Mouse (Mus musculus) stomach, embryonic 15.5 days (tissue): ENCODE data around the gene Hs6st3. TPM values are rescaled to one million over a fixed set of nuclear protein-coding genes. Genes with fewer than 3 reads are reported as not detected.

Experiments used
- ATAC-seq: fragments of 200-750 bp; cut with Nextera tagmentation; 2 replicates; pipeline ENCODE4 v1.8.0; 2017; ENCODE audit warnings: low read depth, moderate number of reproducible peaks, moderate TSS enrichment; ENCODE audit not compliant: insufficient read depth, low FRiP score
- H3K27ac ChIP-seq: fragments of 300-500 bp; sonication (generic); 2 replicates; pipeline ENCODE4 v1.5.1; 2015; ENCODE audit warnings: mild to moderate bottlenecking, inconsistent platforms
- H3K27me3 ChIP-seq: fragments of 300-500 bp; sonication (generic); replicated peaks from 2 replicates; pipeline ENCODE4 v1.6.1; 2015; ENCODE audit warnings: inconsistent platforms
- H3K36me3 ChIP-seq: fragments of 300-500 bp; sonication (generic); 2 replicates; pipeline ENCODE4 v1.6.1; 2015; ENCODE audit warnings: inconsistent platforms
- H3K4me1 ChIP-seq: fragments of 300-500 bp; sonication (generic); 2 replicates; pipeline ENCODE4 v1.6.1; 2015; ENCODE audit warnings: inconsistent platforms
- H3K4me2 ChIP-seq: fragments of 300-500 bp; sonication (generic); 2 replicates; pipeline ENCODE4 v1.6.1; 2015; ENCODE audit warnings: mild to moderate bottlenecking, inconsistent platforms
- H3K4me3 ChIP-seq: fragments of 300-500 bp; sonication (generic); replicated peaks from 2 replicates; pipeline ENCODE4 v1.5.1; 2015; ENCODE audit warnings: inconsistent platforms
- H3K9ac ChIP-seq: fragments of 300-500 bp; sonication (generic); 2 replicates; pipeline ENCODE4 v1.6.1; 2015; ENCODE audit warnings: inconsistent platforms
- H3K9me3 ChIP-seq: fragments of 300-500 bp; sonication (generic); 2 replicates; pipeline ENCODE4 v1.6.1; 2016; ENCODE audit warnings: inconsistent platforms
- WGBS: fragments of 180-500 bp; shearing (Covaris S2); methylation state at CpG from one replicate; pipeline ENCODE4 v1.1.7; 2015; 5-methylcytosine and 5-hydroxymethylcytosine counted together
- polyA plus RNA-seq: library from polyadenylated mRNA; unstranded; fragments of >200 nt; fragmentation: Nextera tagmentation; extraction: Ambion mirVana; gene quantifications from 2 replicates; pipeline ENCODE4 v1.2.1, GENCODE M21; 2015

The Hs6st3 gene
- polyA plus RNA-seq, 1 experiment from 2014 or later, result 0.19 TPM

DNA sequence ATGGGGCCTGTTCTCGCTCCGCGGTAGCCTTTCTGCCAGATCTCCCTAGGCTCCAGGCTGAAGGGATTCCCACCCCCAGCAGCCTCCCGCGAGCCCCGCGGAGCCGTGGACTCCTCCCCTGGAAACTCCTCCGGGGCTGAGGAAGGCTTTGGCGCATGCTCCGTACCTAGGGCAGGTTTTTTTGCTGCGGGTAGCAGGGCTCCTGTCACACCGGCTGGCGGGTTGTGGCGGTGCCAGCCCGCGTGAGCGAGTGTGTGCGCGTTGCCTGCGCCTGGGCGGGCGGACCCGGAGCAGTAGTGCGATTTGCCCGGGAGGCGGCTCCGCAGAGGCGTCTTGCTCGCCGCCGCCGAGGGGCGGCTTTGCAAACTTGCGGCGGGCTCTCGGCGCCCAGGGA is 632 bp upstream of the Hs6st3 start:
- no peaks in the 10 kb centered on the region for H3K9me3 ChIP-seq
- H3K27me3 ChIP-seq, result peaks cover 33% of the 10 kb centered on the region
- H3K27ac ChIP-seq, result no peak overlapping the region
- H3K4me2 ChIP-seq, result peak overlapping the region; percentile 99
- H3K4me1 ChIP-seq, result peaks cover 10% of the 10 kb centered on the region; the same call in 1 of the 2 replicates
- peak overlapping the region; percentile 9; the same call in 1 of the 2 replicates for H3K9ac ChIP-seq
- peak; percentile 71 for ATAC-seq
- WGBS, result under 1% methylated on average over 38 of the region's 38 CpGs
- H3K4me3 ChIP-seq, result peak overlapping the region; percentile 61
- no peaks in the 10 kb centered on the region for H3K36me3 ChIP-seq

DNA sequence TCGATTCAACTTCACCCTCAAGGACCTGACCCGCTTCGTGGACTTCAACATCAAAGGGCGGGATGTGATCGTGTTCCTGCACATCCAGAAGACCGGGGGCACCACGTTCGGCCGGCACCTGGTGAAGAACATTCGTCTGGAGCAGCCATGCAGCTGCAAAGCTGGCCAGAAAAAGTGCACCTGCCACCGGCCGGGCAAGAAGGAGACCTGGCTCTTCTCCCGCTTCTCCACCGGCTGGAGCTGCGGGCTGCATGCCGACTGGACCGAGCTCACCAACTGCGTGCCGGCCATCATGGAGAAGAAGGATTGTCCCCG is 602 bp downstream of the Hs6st3 start:
- no peak overlapping the region for H3K27ac ChIP-seq

DNA sequence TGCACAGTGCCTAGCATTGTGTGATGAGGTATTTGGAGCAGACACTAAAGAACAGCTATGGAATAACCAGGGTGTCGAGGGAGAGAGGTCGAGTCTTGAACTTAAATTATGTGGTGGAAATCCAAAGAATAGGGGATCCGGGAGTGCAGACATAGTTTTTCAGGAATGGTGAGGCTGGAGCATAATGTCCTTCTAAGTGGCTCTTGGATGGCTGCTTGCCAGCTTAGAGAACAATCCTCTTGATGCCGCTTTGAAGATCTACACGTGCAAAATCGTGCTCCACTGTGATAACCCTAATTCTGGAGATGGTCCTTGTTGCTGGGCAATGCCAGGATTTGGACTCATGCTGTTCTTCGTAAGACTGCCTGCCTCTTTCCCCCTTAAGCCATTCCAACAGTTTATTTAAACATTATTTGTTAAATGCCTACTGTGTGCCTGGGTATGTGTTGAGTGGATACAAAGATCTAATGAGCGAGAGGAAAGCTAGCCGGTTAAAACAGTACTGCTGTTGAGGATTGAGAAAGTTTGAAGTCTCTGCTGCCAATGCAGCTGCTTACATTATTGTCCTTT is 1.3 kb downstream of the Hs6st3 start:
- Histone ChIP-seq H3K27ac (no peak overlapping the region), H3K9ac (no peak overlapping the region), H3K4me1 (peaks cover 10% of the 10 kb centered on the region; the same call in 1 of the 2 replicates), H3K9me3 (no peaks in the 10 kb centered on the region), H3K27me3 (peaks cover 33% of the 10 kb centered on the region), H3K4me2 (peak overlapping the region; percentile 99), H3K36me3 (no peaks in the 10 kb centered on the region), H3K4me3 (peak overlapping the region; percentile 61; the same call in 1 of the 2 replicates)
- 46% methylated on average over 9 of the region's 9 CpGs for WGBS
- ATAC-seq, result no peak

More for the DNA sequence above, 602 bp downstream of the Hs6st3 start:
- H3K4me1 ChIP-seq, result peaks cover 10% of the 10 kb centered on the region; the same call in 1 of the 2 replicates
- H3K4me2 ChIP-seq, result peak overlapping the region; percentile 99
- peaks cover 33% of the 10 kb centered on the region for H3K27me3 ChIP-seq
- WGBS, result 1% methylated on average over 20 of the region's 20 CpGs
- ATAC-seq, result no peak
- H3K9me3 ChIP-seq, result no peaks in the 10 kb centered on the region
- no peak overlapping the region for H3K9ac ChIP-seq
- peak overlapping the region; percentile 61 for H3K4me3 ChIP-seq
- H3K36me3 ChIP-seq, result no peaks in the 10 kb centered on the region

DNA sequence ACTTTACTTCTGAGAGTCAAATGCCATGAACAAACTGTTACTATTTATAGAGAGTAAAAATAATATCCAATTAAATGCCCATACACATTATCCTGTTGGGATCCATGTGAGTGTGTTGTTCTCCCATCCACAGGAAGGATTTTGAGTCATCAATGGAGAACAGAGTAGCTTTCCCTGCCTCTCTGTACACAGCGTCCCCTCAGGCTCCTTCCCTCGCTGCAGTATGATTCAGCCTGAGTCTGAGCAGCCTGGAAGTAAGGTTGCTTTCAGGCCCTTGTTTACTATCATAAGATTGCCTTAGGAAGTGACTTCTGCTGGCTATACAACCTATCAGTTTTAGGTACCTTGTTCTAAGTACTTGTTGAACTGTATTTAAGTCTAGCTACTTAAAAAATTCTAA is 14.9 kb downstream of the Hs6st3 start:
- ATAC-seq, result no peak
- H3K27ac ChIP-seq, result no peak overlapping the region
- no peaks in the 10 kb centered on the region for H3K4me1 ChIP-seq
- H3K4me2 ChIP-seq, result no peak overlapping the region
- H3K4me3 ChIP-seq, result no peak overlapping the region
- WGBS, result 64% methylated on average over 2 of the region's 2 CpGs
- H3K36me3 ChIP-seq, result no peaks in the 10 kb centered on the region
- no peak overlapping the region for H3K9ac ChIP-seq
- no peaks in the 10 kb centered on the region for H3K27me3 ChIP-seq
- no peaks in the 10 kb centered on the region; the same call in 1 of the 2 replicates for H3K9me3 ChIP-seq

DNA sequence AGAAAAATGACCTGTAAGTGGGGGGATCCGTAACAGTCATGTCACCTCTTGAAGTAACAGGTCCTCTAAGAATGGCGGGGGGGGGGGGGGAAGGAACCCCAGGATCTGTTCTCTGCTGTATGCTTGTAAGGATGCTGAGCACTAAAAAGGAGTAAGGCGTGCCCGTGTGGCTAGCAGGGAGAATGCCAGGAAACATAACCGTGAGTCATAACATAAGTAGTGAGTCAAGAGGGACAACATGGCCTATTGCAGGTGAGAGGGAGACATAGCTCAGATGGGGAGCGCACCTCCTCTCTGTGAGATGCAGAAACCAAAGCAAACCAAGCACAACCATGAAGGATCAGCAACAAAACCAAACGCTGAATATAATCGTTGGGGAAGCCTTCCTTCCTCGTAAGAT is 55.8 kb downstream of the Hs6st3 start:
- ATAC-seq, result no peak
- no peaks in the 10 kb centered on the region for H3K36me3 ChIP-seq
- no peak overlapping the region for H3K4me3 ChIP-seq
- H3K27me3 ChIP-seq, result no peaks in the 10 kb centered on the region
- no peaks in the 10 kb centered on the region for H3K4me1 ChIP-seq
- no peaks in the 10 kb centered on the region for H3K9me3 ChIP-seq
- H3K9ac ChIP-seq, result no peak overlapping the region
- H3K4me2 ChIP-seq, result no peak overlapping the region
- no peak overlapping the region for H3K27ac ChIP-seq
- 85% methylated on average over 9 of the region's 9 CpGs for WGBS

DNA sequence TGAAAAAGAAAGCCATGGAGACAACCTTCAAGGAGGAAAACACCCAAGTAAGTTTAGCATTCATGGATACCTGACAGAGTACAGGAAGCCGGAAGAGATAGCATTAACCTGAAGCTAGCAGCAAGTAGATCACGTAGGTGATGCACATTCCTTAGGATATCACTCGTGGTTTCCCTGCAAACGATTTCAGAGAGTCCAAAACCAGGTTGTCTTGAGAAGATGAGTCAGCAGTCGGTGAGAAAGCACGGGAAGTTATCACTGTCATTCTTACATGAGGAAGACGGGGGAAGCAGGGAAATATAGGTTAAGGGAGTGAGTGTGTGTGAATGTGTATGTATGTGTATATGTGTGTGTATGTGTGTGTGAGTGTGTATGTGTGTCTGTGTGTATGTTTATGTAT is 65.4 kb downstream of the Hs6st3 start:
- Histone ChIP-seq H3K4me3 (no peak overlapping the region), H3K27me3 (no peaks in the 10 kb centered on the region), H3K27ac (no peak overlapping the region), H3K9ac (no peak overlapping the region), H3K4me1 (no peaks in the 10 kb centered on the region), H3K36me3 (no peaks in the 10 kb centered on the region), H3K4me2 (no peak overlapping the region), H3K9me3 (no peaks in the 10 kb centered on the region)
- ATAC-seq, result no peak
- 78% methylated on average over 7 of the region's 7 CpGs for WGBS

DNA sequence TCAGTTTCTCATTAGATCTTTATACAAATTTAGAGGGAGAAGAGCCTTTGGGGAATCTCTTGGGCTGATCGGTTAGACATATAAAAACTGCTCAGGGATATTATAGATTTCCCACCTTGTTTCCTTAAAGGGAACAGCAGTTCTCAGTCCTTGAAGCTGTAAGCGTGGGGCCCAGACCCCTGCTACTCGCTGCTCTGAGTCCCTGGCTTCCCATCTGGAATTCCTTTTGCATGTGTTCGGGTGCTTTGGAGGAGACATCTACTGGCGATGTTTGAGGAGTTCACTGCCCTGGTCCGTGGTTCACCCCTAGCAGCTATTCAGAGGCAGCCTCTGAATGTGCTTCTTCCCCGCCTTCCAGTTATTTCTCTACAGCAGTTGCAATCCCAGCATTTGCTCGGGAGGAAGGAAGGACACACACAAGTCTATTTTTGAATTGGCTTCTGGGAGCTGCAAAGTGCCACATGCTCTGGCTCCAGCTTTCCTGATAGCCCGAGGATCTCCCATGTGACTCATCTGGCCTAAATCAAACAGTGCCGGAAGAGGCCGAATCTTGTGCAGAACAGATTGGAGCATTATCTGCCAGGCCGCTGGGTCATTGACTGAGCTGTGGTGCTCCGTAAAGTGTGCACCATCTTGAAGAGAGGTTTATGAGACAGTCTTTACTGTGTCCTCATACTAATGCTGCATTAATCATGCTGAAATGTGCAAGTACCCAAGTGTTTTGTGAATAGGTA is 77.6 kb downstream of the Hs6st3 start:
- H3K27me3 ChIP-seq, result no peaks in the 10 kb centered on the region
- no peaks in the 10 kb centered on the region for H3K4me1 ChIP-seq
- no peak overlapping the region for H3K4me2 ChIP-seq
- H3K27ac ChIP-seq, result no peak overlapping the region
- ATAC-seq, result no peak
- WGBS, result 67% methylated on average over 13 of the region's 13 CpGs
- H3K9me3 ChIP-seq, result no peaks in the 10 kb centered on the region
- H3K4me3 ChIP-seq, result no peak overlapping the region
- H3K36me3 ChIP-seq, result no peaks in the 10 kb centered on the region
- no peak overlapping the region for H3K9ac ChIP-seq

DNA sequence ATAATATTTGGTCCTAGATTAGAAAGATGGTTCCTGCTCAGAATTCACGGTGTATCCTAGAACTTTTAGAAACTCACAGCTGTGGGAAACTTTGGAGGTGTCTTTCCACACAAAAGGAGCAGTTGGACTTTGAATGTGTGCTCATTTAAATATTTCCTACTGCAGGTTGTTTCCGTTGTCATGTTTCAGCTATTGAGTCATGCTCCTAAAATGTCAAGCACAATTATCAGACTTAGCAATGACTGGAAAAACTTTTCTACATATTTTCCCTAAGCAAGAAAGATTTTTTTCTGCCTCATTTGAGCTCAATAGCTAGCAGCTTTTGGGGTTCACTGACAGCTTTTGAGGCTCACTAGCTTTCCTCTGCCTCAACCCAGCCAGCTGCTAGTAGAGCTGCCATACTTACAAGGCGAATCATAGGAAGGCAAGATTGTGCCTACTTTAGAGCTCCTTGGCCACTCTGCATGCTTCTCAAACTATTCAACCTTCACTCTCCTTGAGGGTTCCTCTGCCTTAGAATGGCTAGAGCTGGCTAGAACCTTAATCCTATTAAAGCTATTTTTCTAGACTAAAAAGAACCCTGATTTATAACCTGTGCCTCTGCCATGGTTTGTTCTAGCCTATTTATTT is 89.7 kb downstream of the Hs6st3 start:
- Histone ChIP-seq H3K4me2 (no peak overlapping the region), H3K4me1 (no peaks in the 10 kb centered on the region), H3K36me3 (no peaks in the 10 kb centered on the region), H3K9ac (no peak overlapping the region), H3K27me3 (no peaks in the 10 kb centered on the region), H3K27ac (no peak overlapping the region), H3K4me3 (no peak overlapping the region), H3K9me3 (no peaks in the 10 kb centered on the region)
- ATAC-seq, result no peak
- 82% methylated on average over 3 of the region's 3 CpGs for WGBS

DNA sequence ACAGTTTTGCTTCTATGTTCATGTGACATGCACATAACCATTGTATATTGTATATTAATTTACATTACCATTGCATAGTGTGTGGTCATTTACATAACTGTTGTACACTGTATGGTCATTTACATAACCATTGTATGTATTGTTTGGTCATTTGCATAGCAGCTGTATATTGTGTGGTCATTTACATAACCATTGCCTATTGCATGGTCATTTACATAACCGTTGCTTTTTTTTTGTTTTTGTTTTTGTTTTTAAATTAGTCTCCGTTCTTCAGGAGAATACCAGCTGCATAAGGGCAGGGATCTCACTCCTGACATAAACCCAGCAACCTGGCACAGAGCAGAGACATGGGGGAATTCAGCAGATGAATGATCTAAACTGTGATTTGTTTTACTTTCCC is 95.5 kb downstream of the Hs6st3 start:
- no peaks in the 10 kb centered on the region for H3K27me3 ChIP-seq
- H3K4me3 ChIP-seq, result no peak overlapping the region
- no peak overlapping the region for H3K4me2 ChIP-seq
- H3K4me1 ChIP-seq, result no peaks in the 10 kb centered on the region
- no peak overlapping the region for H3K27ac ChIP-seq
- H3K9ac ChIP-seq, result no peak overlapping the region
- H3K36me3 ChIP-seq, result no peaks in the 10 kb centered on the region
- WGBS, result 95% methylated on average over 2 of the region's 2 CpGs
- ATAC-seq, result no peak
- H3K9me3 ChIP-seq, result no peaks in the 10 kb centered on the region

DNA sequence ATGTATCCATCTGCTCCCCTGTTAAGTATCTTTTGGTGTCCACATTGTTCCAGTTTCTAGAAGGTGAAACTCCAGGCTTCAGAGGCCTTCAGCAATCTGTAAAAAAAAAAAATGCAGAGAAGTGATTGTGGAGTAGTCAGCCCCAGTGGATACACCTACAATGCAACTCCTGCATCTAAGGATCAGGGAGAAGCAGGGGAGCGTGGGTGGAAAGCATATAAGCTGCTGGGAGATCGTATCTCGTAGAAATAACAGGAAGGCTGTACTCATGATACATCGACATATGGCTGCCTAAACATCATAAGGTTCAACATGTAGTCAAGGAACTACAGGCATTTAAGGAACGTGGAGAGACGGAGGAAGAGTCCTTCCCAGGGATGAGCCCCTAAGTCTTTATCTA is 109.0 kb downstream of the Hs6st3 start:
- Histone ChIP-seq H3K4me3 (no peak overlapping the region), H3K4me2 (no peak overlapping the region), H3K4me1 (no peaks in the 10 kb centered on the region), H3K9me3 (no peaks in the 10 kb centered on the region), H3K36me3 (no peaks in the 10 kb centered on the region), H3K9ac (no peak overlapping the region), H3K27ac (no peak overlapping the region), H3K27me3 (no peaks in the 10 kb centered on the region)
- no peak for ATAC-seq
- WGBS, result 87% methylated on average over 6 of the region's 6 CpGs

DNA sequence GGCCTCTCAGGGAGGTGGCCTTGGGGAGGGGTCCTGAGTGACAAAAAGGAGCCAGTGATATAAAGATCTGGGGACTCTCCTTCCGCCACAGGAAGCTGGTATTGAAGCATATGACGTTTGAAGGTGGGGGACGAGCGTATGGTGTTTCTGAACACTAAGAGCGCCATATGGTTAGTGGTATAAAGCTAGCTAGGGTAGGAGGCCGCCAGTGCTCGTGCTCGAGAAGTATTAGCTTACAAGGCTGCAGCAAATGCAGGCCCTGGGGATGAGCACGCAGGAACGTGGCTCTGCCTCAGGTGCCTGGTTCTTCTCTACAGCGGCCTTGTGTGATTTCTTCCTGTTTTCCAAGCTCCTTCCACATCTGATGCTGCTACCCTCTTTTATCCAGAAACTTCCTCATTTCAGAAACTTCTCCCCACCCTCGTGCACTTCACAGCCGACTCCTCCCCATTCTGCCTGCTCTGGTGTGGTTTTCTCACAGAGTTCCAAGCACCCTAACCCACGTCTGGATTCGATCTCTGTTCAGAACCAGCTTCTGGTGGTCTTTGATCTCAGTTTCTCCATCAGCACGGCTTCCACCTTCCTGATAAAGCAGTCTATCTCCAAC is 110.0 kb downstream of the Hs6st3 start:
- no peak overlapping the region for H3K4me3 ChIP-seq
- H3K4me2 ChIP-seq, result no peak overlapping the region
- WGBS, result 77% methylated on average over 16 of the region's 16 CpGs
- no peaks in the 10 kb centered on the region for H3K36me3 ChIP-seq
- ATAC-seq, result no peak
- no peaks in the 10 kb centered on the region for H3K27me3 ChIP-seq
- no peaks in the 10 kb centered on the region for H3K9me3 ChIP-seq
- no peaks in the 10 kb centered on the region for H3K4me1 ChIP-seq
- H3K9ac ChIP-seq, result no peak overlapping the region
- no peak overlapping the region for H3K27ac ChIP-seq

DNA sequence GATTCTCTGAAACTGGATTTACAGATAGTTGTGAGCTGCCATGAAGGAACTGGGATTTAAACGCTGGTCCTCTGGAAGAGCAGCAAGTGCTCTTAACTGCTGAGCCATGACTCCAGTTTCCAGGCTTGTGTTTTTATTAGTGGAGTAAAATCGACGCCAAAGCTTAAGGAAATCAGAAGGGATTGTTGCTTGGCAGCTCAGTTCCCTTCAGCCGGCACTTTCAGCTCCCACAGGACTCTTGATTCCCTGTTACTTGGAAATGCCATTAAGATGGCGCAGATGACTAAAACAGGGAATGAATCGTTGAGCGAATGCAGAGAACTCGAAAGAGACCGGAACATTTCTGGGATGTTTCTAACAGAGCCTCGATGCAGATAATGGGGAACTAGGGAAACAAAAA is 112.2 kb downstream of the Hs6st3 start:
- Histone ChIP-seq H3K9ac (no peak overlapping the region), H3K27ac (no peak overlapping the region), H3K4me1 (no peaks in the 10 kb centered on the region), H3K9me3 (no peaks in the 10 kb centered on the region), H3K4me2 (no peak overlapping the region), H3K27me3 (no peaks in the 10 kb centered on the region), H3K4me3 (no peak overlapping the region), H3K36me3 (no peaks in the 10 kb centered on the region)
- 86% methylated on average over 10 of the region's 10 CpGs for WGBS
- ATAC-seq, result no peak
